In the genomic region with DNA sequence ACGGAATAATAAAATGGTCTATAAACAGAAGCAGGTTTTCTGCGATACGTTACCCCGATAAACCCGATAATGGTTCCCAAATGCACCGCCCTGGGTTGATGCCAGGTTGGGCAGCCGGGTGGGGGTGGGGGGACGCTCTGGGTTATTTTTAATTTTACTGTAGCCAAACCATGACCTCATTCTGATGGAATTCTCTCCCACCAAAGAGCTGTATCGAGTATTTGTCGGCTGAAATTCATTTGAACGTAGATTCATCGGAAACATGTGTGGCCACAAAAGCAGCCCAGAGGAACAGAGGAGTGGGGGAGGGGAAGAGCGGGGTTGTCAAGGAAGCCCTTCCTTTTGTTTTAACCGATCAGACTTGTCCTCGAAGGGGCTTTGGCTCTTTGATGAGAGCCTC, we compare ENCODE assay signal across 8 mouse cellular contexts.
DNase-seq lines count a peak whose midpoint lies in the region; ATAC-seq and TF ChIP-seq lines count a peak whose summit lies in the region.

No protein-coding gene starts in this region.

- ATAC-seq in limb, embryonic 14.5 days (ENCODE audit: low FRiP score, low read depth): peak; percentile 87

- no peak for TF ChIP-seq CTCF in lung, adult 2 months (IDR thresholded peaks at IDR 0.05; ENCODE audit: insufficient read depth, low read length)

- TF ChIP-seq POLR2A in lung, adult 2 months (IDR thresholded peaks at IDR 0.05; ENCODE audit: borderline replicate concordance, extremely low read depth, low read depth, low read length): no peak
- TF ChIP-seq POLR2A in limb, embryonic 14.5 days (IDR thresholded peaks at IDR 0.05; ENCODE audit: borderline replicate concordance, extremely low read depth, insufficient read depth, insufficient read length): no peak

- H3K27me3 ChIP-seq in limb, embryonic 14.5 days (ENCODE audit: control insufficient read depth, insufficient read depth, low read length): 0 out of 2 replicates have a peak, but pooled peaks cover 10% of the 10 kb centered on the region

- WGBS in lung, adult 2 months: 16% methylated on average over 15 of the region's 15 CpGs
- WGBS in limb, embryonic 14.5 days: 4% methylated on average over 15 of the region's 15 CpGs

- H3K4me3 ChIP-seq in lung, adult 2 months (replicated peaks; ENCODE audit: extremely low read depth, low read depth, low read length): peak overlapping the region; percentile 17
- peak overlapping the region; percentile 14; the same call in 1 of the 2 replicates for H3K4me3 ChIP-seq in limb, embryonic 14.5 days (replicated peaks; ENCODE audit: low read length)

- H3K27ac ChIP-seq in limb, embryonic 14.5 days (replicated peaks; ENCODE audit: low read depth, low read length): 0 out of 2 replicates have a peak overlapping the region, but pooled peaks have one; percentile 26

- H3K9me3 ChIP-seq in limb, embryonic 14.5 days (ENCODE audit: control insufficient read depth, low read length): no peaks in the 10 kb centered on the region

- H3K9ac ChIP-seq in limb, embryonic 14.5 days (ENCODE audit: low read depth, low read length, severe bottlenecking): no peak overlapping the region

- H3K36me3 ChIP-seq in limb, embryonic 14.5 days (ENCODE audit: control insufficient read depth, insufficient read depth, low read length): no peaks in the 10 kb centered on the region

- H3K4me1 ChIP-seq in lung, adult 2 months (ENCODE audit: control insufficient read depth, insufficient read depth, low read length): peaks cover 8% of the 10 kb centered on the region
- H3K4me1 ChIP-seq in limb, embryonic 14.5 days (ENCODE audit: control insufficient read depth, insufficient read depth, low read length): peaks cover 22% of the 10 kb centered on the region

- H3K4me2 ChIP-seq in limb, embryonic 14.5 days (replicated peaks; ENCODE audit: low read depth, low read length, severe bottlenecking): peak overlapping the region; percentile 39

- intact Hi-C loops in heart, postnatal 10 days (cut with DNase I): no loop called here

- no peak for DNase-seq in lung, adult 2 months
- DNase-seq in lung, postnatal 25 days (ENCODE audit: low spot score): no peak
- DNase-seq in embryo, embryonic 11.5 days (ENCODE audit: low read depth, low spot score): peak; percentile 49
- peak; percentile 28 to 63 for DNase-seq in heart, postnatal 10 days
- DNase-seq in limb, embryonic 14.5 days (ENCODE audit: low spot score): peak; percentile 84
- no peak for DNase-seq in frontal cortex, postnatal 10 days (ENCODE audit: low spot score in 2 of 2)
- no peak for DNase-seq in right cerebral cortex, adult 18-20 months
- no peak for DNase-seq in cerebellum, adult 11 months

Comparison
In these comparisons a context has a peak if more than half of its experiments do, and no peak if none do; other contexts are left out.
1. DNase-seq: peak in embryo, embryonic 11.5 days (single experiment), heart, postnatal 10 days (2 of 2) and limb, embryonic 14.5 days (single experiment); none in lung, adult 2 months (single experiment), lung, postnatal 25 days (single experiment), frontal cortex, postnatal 10 days (0 of 2), right cerebral cortex, adult 18-20 months (single experiment) and cerebellum, adult 11 months (single experiment).